Comparison of ENCODE assay signal across 12 mouse cellular contexts in the genomic region with DNA sequence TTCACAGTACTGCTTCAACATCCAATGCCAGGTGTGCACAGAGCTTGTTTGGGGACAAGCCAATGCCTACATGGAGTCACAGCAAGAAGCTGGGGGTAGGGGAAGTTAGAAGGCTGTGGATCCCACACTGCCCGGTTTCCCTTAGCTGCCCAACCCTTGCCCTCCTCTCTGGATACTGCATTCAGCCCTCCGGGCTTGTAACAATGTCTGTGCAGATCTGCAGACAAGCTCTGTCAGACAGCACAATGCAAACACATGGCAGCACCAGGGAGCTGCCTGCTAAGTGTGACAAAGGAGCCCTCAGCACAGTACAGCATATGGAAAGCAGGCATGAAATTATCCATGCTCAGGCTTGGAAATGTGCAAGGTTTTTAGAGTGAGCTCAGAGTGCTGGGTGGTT.
DNase-seq lines count a peak whose midpoint lies in the region; ATAC-seq and TF ChIP-seq lines count a peak whose summit lies in the region.
"Had no signal": no experiment of that assay in that cellular context is flagged by ENCODE, and none has a peak within 500 bp of the region (broad histone marks: within the 10 kb centered on the region; RNA-seq: fewer than 3 reads in every experiment).

No protein-coding gene starts in this region.

- H3K27ac ChIP-seq in stomach, embryonic 14.5 days (ENCODE audit: low read length): no peak overlapping the region
- no peak overlapping the region for H3K27ac ChIP-seq in stomach, postnatal 0 days (replicated peaks)
- H3K27ac ChIP-seq in hindbrain, embryonic 15.5 days (replicated peaks): peak overlapping the region; percentile 74
- peak overlapping the region; percentile 87 for H3K27ac ChIP-seq in midbrain, embryonic 12.5 days (replicated peaks)
- H3K27ac ChIP-seq in intestine, embryonic 16.5 days (ENCODE audit: low read length): no peak overlapping the region
- H3K27ac ChIP-seq: kidney, embryonic 15.5 days; macrophage; stomach, embryonic 15.5 days had no signal

- no peaks in the 10 kb centered on the region for H3K9me3 ChIP-seq in stomach, embryonic 14.5 days (ENCODE audit: control insufficient read depth, low read depth, low read length)
- H3K9me3 ChIP-seq in stomach, postnatal 0 days (ENCODE audit: control insufficient read depth, low read length): no peaks in the 10 kb centered on the region
- H3K9me3 ChIP-seq in hindbrain, embryonic 15.5 days: no peaks in the 10 kb centered on the region
- no peaks in the 10 kb centered on the region for H3K9me3 ChIP-seq in midbrain, embryonic 12.5 days
- H3K9me3 ChIP-seq in intestine, embryonic 16.5 days (ENCODE audit: control insufficient read depth, low read length): no peaks in the 10 kb centered on the region
- H3K9me3 ChIP-seq: kidney, embryonic 15.5 days; stomach, embryonic 15.5 days had no signal

- DNase-seq in stomach, postnatal 0 days (ENCODE audit: low spot score): no peak
- DNase-seq in spleen, adult 12 weeks (ENCODE audit: low spot score): no peak
- no peak for DNase-seq in adrenal gland, adult (ENCODE audit: inconsistent age in 2 of 2, low spot score in 1 of 2)
- DNase-seq in kidney, postnatal 10 days: no peak
- DNase-seq: adrenal gland, adult 2 months had no signal

- no peak overlapping the region for H3K4me3 ChIP-seq in stomach, embryonic 14.5 days (ENCODE audit: low read depth, low read length)
- no peak overlapping the region for H3K4me3 ChIP-seq in stomach, postnatal 0 days (ENCODE audit: low read depth, low read length)
- no peak overlapping the region for H3K4me3 ChIP-seq in hindbrain, embryonic 15.5 days
- H3K4me3 ChIP-seq in midbrain, embryonic 12.5 days: no peak overlapping the region
- no peak overlapping the region for H3K4me3 ChIP-seq in intestine, embryonic 16.5 days (ENCODE audit: low read length)
- H3K4me3 ChIP-seq: kidney, embryonic 15.5 days; stomach, embryonic 15.5 days had no signal

- H3K4me2 ChIP-seq in stomach, embryonic 14.5 days (replicated peaks; ENCODE audit: low read depth, low read length): no peak overlapping the region
- no peak overlapping the region for H3K4me2 ChIP-seq in stomach, postnatal 0 days (replicated peaks; ENCODE audit: low read depth)
- 0 out of 2 replicates have a peak overlapping the region, but pooled peaks have one; percentile 9 for H3K4me2 ChIP-seq in hindbrain, embryonic 15.5 days
- H3K4me2 ChIP-seq in midbrain, embryonic 12.5 days (replicated peaks): no peak overlapping the region
- H3K4me2 ChIP-seq in intestine, embryonic 16.5 days (ENCODE audit: low read depth, low read length): no peak overlapping the region
- H3K4me2 ChIP-seq: kidney, embryonic 15.5 days; stomach, embryonic 15.5 days had no signal

- no peak for TF ChIP-seq EP300 in stomach, postnatal 0 days (optimal IDR thresholded peaks at IDR 0.05)

- H3K36me3 ChIP-seq in stomach, embryonic 14.5 days (ENCODE audit: control insufficient read depth, insufficient read depth, low read length): no peaks in the 10 kb centered on the region
- no peaks in the 10 kb centered on the region for H3K36me3 ChIP-seq in stomach, postnatal 0 days (ENCODE audit: control insufficient read depth, insufficient read depth, low read length)
- no peaks in the 10 kb centered on the region for H3K36me3 ChIP-seq in hindbrain, embryonic 15.5 days
- H3K36me3 ChIP-seq in midbrain, embryonic 12.5 days: no peaks in the 10 kb centered on the region
- no peaks in the 10 kb centered on the region for H3K36me3 ChIP-seq in intestine, embryonic 16.5 days (ENCODE audit: control insufficient read depth, insufficient read depth, low read length)
- H3K36me3 ChIP-seq: kidney, embryonic 15.5 days; stomach, embryonic 15.5 days had no signal

- 52% methylated on average over 2 of the region's 2 CpGs for WGBS in stomach, embryonic 14.5 days
- WGBS in stomach, postnatal 0 days: 63% methylated on average over 2 of the region's 2 CpGs
- 4% methylated on average over 2 of the region's 2 CpGs for WGBS in hindbrain, embryonic 15.5 days
- 8% methylated on average over 2 of the region's 2 CpGs for WGBS in midbrain, embryonic 12.5 days
- 40% methylated on average over 2 of the region's 2 CpGs for WGBS in intestine, embryonic 16.5 days

- no peak overlapping the region for H3K9ac ChIP-seq in stomach, embryonic 14.5 days (replicated peaks; ENCODE audit: low read depth, low read length)
- no peak overlapping the region for H3K9ac ChIP-seq in stomach, postnatal 0 days (ENCODE audit: low read length)
- H3K9ac ChIP-seq in hindbrain, embryonic 15.5 days: no peak overlapping the region
- no peak overlapping the region for H3K9ac ChIP-seq in midbrain, embryonic 12.5 days (replicated peaks)
- no peak overlapping the region for H3K9ac ChIP-seq in intestine, embryonic 16.5 days (ENCODE audit: low read depth, low read length)
- H3K9ac ChIP-seq: kidney, embryonic 15.5 days; stomach, embryonic 15.5 days had no signal

- TF ChIP-seq CTCF in stomach, postnatal 0 days (IDR thresholded peaks at IDR 0.05; ENCODE audit: low read depth): no peak

- no peaks in the 10 kb centered on the region for H3K27me3 ChIP-seq in stomach, embryonic 14.5 days (ENCODE audit: control insufficient read depth, insufficient read depth, low read length)
- no peaks in the 10 kb centered on the region for H3K27me3 ChIP-seq in stomach, postnatal 0 days (ENCODE audit: control insufficient read depth, insufficient read depth, low read length)
- H3K27me3 ChIP-seq in hindbrain, embryonic 15.5 days: no peaks in the 10 kb centered on the region
- no peaks in the 10 kb centered on the region for H3K27me3 ChIP-seq in midbrain, embryonic 12.5 days
- no peaks in the 10 kb centered on the region for H3K27me3 ChIP-seq in intestine, embryonic 16.5 days (replicated peaks; ENCODE audit: control insufficient read depth, insufficient read depth, low read length)
- H3K27me3 ChIP-seq: kidney, embryonic 15.5 days; stomach, embryonic 15.5 days had no signal

- H3K4me1 ChIP-seq in stomach, embryonic 14.5 days (ENCODE audit: control insufficient read depth, insufficient read depth, low read length): no peaks in the 10 kb centered on the region
- H3K4me1 ChIP-seq in stomach, postnatal 0 days (replicated peaks; ENCODE audit: control insufficient read depth, insufficient read depth): no peaks in the 10 kb centered on the region
- peaks cover 10% of the 10 kb centered on the region for H3K4me1 ChIP-seq in hindbrain, embryonic 15.5 days (replicated peaks)
- peaks cover 18% of the 10 kb centered on the region for H3K4me1 ChIP-seq in midbrain, embryonic 12.5 days
- H3K4me1 ChIP-seq in intestine, embryonic 16.5 days (ENCODE audit: control insufficient read depth, insufficient read depth, low read length): no peaks in the 10 kb centered on the region
- H3K4me1 ChIP-seq: kidney, embryonic 15.5 days; stomach, embryonic 15.5 days had no signal

- 0 out of 2 replicates have a peak, but pooled peaks have one; percentile 33 for ATAC-seq in stomach, embryonic 14.5 days (ENCODE audit: insufficient number of reproducible peaks, insufficient read depth, low FRiP score, low read depth)
- no peak for ATAC-seq in stomach, postnatal 0 days (ENCODE audit: low FRiP score, low TSS enrichment)
- ATAC-seq in hindbrain, embryonic 15.5 days (ENCODE audit: low FRiP score, low read depth): peak; percentile 97
- peak; percentile 99 for ATAC-seq in midbrain, embryonic 12.5 days (ENCODE audit: low FRiP score, low read depth)
- no peak for ATAC-seq in intestine, embryonic 16.5 days

Comparison
In these comparisons a context has a peak if more than half of its experiments do, and no peak if none do; other contexts are left out.
1. ATAC-seq: peak in stomach, embryonic 14.5 days (single experiment), hindbrain, embryonic 15.5 days (single experiment) and midbrain, embryonic 12.5 days (single experiment); none in stomach, postnatal 0 days (single experiment) and intestine, embryonic 16.5 days (single experiment).
2. H3K27ac ChIP-seq: peak in hindbrain, embryonic 15.5 days (single experiment) and midbrain, embryonic 12.5 days (single experiment); none in stomach, embryonic 14.5 days (single experiment), stomach, postnatal 0 days (single experiment) and intestine, embryonic 16.5 days (single experiment).